Mouse (Mus musculus) forebrain, embryonic 16.5 days (tissue): ENCODE results near the gene Rap1a. TPM values are rescaled to one million over a fixed set of nuclear protein-coding genes. Genes with fewer than 3 reads are reported as not detected.

Experiments
- ATAC-seq: fragments of 200-750 bp; cut with Nextera tagmentation; 2 replicates; pipeline ENCODE4 v1.8.0; 2017; ENCODE audit warnings: mild to moderate bottlenecking, moderate library complexity
- H3K27ac ChIP-seq: fragments of 300-500 bp; sonication (generic); 2 replicates; pipeline ENCODE4 v1.5.1; 2014; ENCODE audit warnings: low read length, control low read depth
- H3K27me3 ChIP-seq: fragments of 300-500 bp; sonication (generic); replicated peaks from 2 replicates; pipeline ENCODE4 v1.6.1; 2014; ENCODE audit warnings: low read length; ENCODE audit not compliant: control insufficient read depth, insufficient read depth
- H3K36me3 ChIP-seq: fragments of 300-500 bp; sonication (generic); 2 replicates; pipeline ENCODE4 v1.6.1; 2014; ENCODE audit not compliant: control insufficient read depth, insufficient read depth
- H3K4me1 ChIP-seq: fragments of 300-500 bp; sonication (generic); replicated peaks from 2 replicates; pipeline ENCODE4 v1.6.1; 2014; ENCODE audit warnings: low read length; ENCODE audit not compliant: control insufficient read depth, insufficient read depth
- H3K4me2 ChIP-seq: fragments of 300-500 bp; sonication (generic); 2 replicates; pipeline ENCODE4 v1.6.1; 2014; ENCODE audit warnings: mild to moderate bottlenecking, low read length, control low read depth
- H3K4me3 ChIP-seq: fragments of 300-500 bp; sonication (generic); replicated peaks from 2 replicates; pipeline ENCODE4 v1.5.1; 2014; ENCODE audit warnings: mild to moderate bottlenecking, low read length, control low read depth
- H3K9ac ChIP-seq: fragments of 300-500 bp; sonication (generic); replicated peaks from 2 replicates; pipeline ENCODE4 v1.6.1; 2014; ENCODE audit warnings: low read depth, low read length, control low read depth
- H3K9me3 ChIP-seq: fragments of 300-500 bp; sonication (generic); 2 replicates; pipeline ENCODE4 v1.6.1; 2016; ENCODE audit warnings: low read length; ENCODE audit not compliant: control insufficient read depth
- WGBS: fragments of 180-500 bp; shearing (Covaris S2); extraction: QIAGEN DNeasy Blood & Tissue Kit; methylation state at CpG from one replicate; pipeline ENCODE4 v1.1.7; 2014; 5-methylcytosine and 5-hydroxymethylcytosine counted together
- polyA plus RNA-seq: library from polyadenylated mRNA; unstranded; fragments of >200 nt; fragmentation: Nextera tagmentation; extraction: Ambion mirVana; gene quantifications from 2 replicates; pipeline ENCODE4 v1.2.1, GENCODE M21; 2015

Rap1a gene
- polyA plus RNA-seq, 1 experiment from 2014 or later, result 67.7 TPM

DNA sequence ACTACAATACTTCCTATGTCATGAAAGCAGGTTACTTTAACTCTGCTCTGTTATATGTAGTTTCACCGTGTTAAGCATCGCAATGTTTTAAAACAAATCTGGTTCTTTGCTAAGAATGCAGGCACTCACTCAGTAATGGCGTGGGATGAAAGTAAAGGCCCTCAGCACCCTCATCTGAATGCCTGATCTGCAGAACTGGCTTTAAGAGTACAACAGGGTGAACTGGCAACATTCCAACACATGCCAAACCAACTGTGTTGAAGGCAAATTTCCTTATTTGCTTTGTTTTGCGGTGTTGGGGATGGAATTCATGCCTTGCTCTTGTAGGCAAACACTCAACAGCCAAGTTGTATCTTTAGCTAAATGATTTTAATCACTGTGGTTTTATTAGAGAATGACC lies 67.6 kb downstream of the Rap1a start:
- H3K27ac ChIP-seq, result no peak overlapping the region
- ATAC-seq, result no peak
- H3K36me3 ChIP-seq, result peaks cover 3% of the 10 kb centered on the region; the same call in 1 of the 2 replicates
- H3K4me1 ChIP-seq, result no peaks in the 10 kb centered on the region
- H3K4me2 ChIP-seq, result no peak overlapping the region
- WGBS, result 78% methylated on average over 4 of the region's 4 CpGs
- no peak overlapping the region for H3K9ac ChIP-seq
- no peaks in the 10 kb centered on the region for H3K9me3 ChIP-seq
- no peaks in the 10 kb centered on the region for H3K27me3 ChIP-seq
- no peak overlapping the region for H3K4me3 ChIP-seq

DNA sequence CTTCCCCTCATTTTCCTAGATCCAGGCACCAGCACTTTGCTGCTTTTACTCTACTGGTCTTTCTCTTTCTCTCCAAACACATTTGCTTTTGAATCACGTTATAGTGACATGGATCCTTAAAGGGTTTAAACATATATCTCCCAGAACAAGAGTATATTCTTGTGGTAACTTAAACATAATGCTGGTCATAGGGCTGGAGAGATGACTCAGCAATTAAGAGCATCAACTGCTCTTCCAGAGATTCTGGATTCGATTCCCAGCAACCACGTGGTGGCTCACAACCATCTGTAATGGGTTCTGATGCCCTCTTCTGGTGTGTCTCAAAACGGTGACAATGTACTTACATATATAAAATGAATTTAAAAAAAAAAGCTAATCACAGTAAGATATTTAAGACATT lies 68.8 kb downstream of the Rap1a start:
- Histone ChIP-seq H3K27me3 (no peaks in the 10 kb centered on the region), H3K9ac (no peak overlapping the region), H3K36me3 (peaks cover 3% of the 10 kb centered on the region; the same call in 1 of the 2 replicates), H3K4me3 (no peak overlapping the region), H3K9me3 (no peaks in the 10 kb centered on the region), H3K4me1 (no peaks in the 10 kb centered on the region), H3K4me2 (no peak overlapping the region), H3K27ac (no peak overlapping the region)
- ATAC-seq, result no peak
- 96% methylated on average over 4 of the region's 4 CpGs for WGBS

DNA sequence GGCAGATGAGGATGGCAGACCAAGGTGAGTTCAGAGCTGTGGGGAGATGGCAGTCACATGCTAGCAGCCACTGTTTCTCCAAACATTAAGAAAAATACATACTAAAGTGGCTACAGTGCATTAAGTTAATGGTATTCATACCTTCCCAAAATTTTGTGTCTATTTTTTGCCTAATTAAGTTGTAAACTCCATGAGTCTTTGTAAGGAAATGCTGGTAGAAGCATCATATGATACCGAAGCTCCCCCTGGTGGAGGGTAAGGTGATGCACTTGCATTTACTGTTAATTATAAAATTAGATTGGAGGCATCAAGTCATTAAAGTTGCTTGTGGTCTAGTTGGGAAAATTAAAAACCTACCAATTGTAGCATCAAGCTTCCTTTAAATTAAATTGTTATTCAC lies 75.1 kb downstream of the Rap1a start:
- 0% methylated on average over 1 of the region's 1 CpGs for WGBS
- no peak overlapping the region for H3K4me2 ChIP-seq
- no peak overlapping the region for H3K9ac ChIP-seq
- H3K9me3 ChIP-seq, result no peaks in the 10 kb centered on the region
- no peaks in the 10 kb centered on the region for H3K36me3 ChIP-seq
- H3K27me3 ChIP-seq, result no peaks in the 10 kb centered on the region
- no peak overlapping the region for H3K4me3 ChIP-seq
- H3K27ac ChIP-seq, result no peak overlapping the region
- H3K4me1 ChIP-seq, result no peaks in the 10 kb centered on the region
- no peak for ATAC-seq

GRCm38 (mm10) chr3:105722510-105722909 lies 78.6 kb downstream of the Rap1a start:
- 88% methylated on average over 3 of the region's 3 CpGs for WGBS
- Histone ChIP-seq H3K9ac (no peak overlapping the region), H3K27me3 (no peaks in the 10 kb centered on the region), H3K9me3 (no peaks in the 10 kb centered on the region), H3K4me1 (peaks cover 3% of the 10 kb centered on the region; the same call in 1 of the 2 replicates), H3K4me2 (no peak overlapping the region), H3K27ac (no peak overlapping the region), H3K36me3 (no peaks in the 10 kb centered on the region), H3K4me3 (no peak overlapping the region)
- no peak for ATAC-seq

DNA sequence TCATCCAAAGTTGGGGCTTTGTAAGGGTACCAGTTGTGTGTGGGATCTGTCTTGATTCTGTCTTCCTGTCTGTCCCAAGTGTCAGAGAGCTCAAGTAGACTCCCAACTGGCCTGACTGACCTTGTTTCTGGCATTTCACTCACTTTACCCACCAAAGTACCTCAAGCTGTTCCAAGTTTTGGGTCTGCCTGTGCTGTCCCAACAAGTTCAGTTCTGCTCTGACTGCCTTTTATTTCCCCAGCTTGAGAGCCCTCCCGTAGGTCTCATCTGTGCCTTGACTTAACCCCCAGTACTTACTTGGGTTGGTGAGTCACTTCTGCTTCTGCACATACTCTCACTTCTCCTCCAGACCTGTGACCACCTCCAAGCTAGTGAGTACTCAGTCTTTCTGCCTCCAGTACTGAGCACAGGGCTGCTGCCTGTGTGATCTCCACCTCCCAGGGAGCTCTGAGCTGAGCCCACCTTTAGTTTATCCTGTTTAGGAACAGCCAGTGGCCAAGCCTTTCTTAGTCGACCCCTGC lies 79.4 kb downstream of the Rap1a start:
- ATAC-seq, result no peak
- Histone ChIP-seq H3K9ac (no peak overlapping the region), H3K9me3 (no peaks in the 10 kb centered on the region), H3K4me1 (peaks cover 3% of the 10 kb centered on the region; the same call in 1 of the 2 replicates), H3K27ac (no peak overlapping the region), H3K4me3 (no peak overlapping the region), H3K27me3 (no peaks in the 10 kb centered on the region), H3K36me3 (no peaks in the 10 kb centered on the region), H3K4me2 (no peak overlapping the region)
- 80% methylated on average over 2 of the region's 2 CpGs for WGBS

- Histone ChIP-seq H3K4me2 (no peak overlapping the region), H3K27ac (no peak overlapping the region), H3K9me3 (no peaks in the 10 kb centered on the region), H3K4me1 (peaks cover 3% of the 10 kb centered on the region; the same call in 1 of the 2 replicates), H3K9ac (no peak overlapping the region), H3K4me3 (no peak overlapping the region), H3K27me3 (no peaks in the 10 kb centered on the region), H3K36me3 (no peaks in the 10 kb centered on the region)
- 83% methylated on average over 4 of the region's 4 CpGs for WGBS
- no peak for ATAC-seq
These were observed 80.6 kb downstream of the Rap1a start for GRCm38 (mm10) chr3:105720514-105720913.

DNA sequence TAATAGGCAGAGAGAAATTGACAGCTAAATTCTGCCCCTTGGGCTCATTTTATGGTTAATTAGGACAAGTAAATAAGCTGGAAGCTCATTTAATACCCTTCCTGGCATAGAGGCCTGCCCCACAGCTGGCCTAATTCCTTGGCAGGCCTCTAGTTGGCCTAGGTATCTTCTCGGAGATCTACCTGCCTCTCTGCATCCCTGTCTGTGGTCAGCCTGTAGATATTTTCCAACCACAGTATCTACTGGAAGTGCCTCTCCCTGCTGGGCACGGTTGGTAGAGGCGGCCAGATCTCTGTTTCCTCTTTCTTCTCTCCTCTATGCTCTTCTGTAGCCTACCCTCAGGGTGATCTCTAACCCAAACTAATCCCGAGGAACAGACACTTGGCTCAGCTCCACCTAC lies 81.2 kb downstream of the Rap1a start:
- Histone ChIP-seq H3K9ac (no peak overlapping the region), H3K36me3 (no peaks in the 10 kb centered on the region), H3K4me3 (no peak overlapping the region), H3K27ac (no peak overlapping the region), H3K4me2 (no peak overlapping the region), H3K4me1 (peaks cover 3% of the 10 kb centered on the region; the same call in 1 of the 2 replicates), H3K9me3 (no peaks in the 10 kb centered on the region), H3K27me3 (no peaks in the 10 kb centered on the region)
- 61% methylated on average over 4 of the region's 4 CpGs for WGBS
- no peak for ATAC-seq

GRCm38 (mm10) chr3:105718746-105719145 lies 82.4 kb downstream of the Rap1a start:
- H3K27ac ChIP-seq, result no peak overlapping the region
- ATAC-seq, result no peak
- peaks cover 9% of the 10 kb centered on the region for H3K4me1 ChIP-seq
- no peak overlapping the region for H3K4me2 ChIP-seq
- 58% methylated on average over 4 of the region's 4 CpGs for WGBS
- H3K9ac ChIP-seq, result no peak overlapping the region
- no peaks in the 10 kb centered on the region for H3K36me3 ChIP-seq
- H3K4me3 ChIP-seq, result no peak overlapping the region
- H3K27me3 ChIP-seq, result no peaks in the 10 kb centered on the region
- no peaks in the 10 kb centered on the region for H3K9me3 ChIP-seq

- peak; percentile 63 for ATAC-seq
- Histone ChIP-seq H3K4me2 (no peak overlapping the region), H3K36me3 (no peaks in the 10 kb centered on the region), H3K9ac (no peak overlapping the region), H3K9me3 (no peaks in the 10 kb centered on the region), H3K4me1 (peaks cover 9% of the 10 kb centered on the region), H3K4me3 (no peak overlapping the region), H3K27ac (no peak overlapping the region), H3K27me3 (no peaks in the 10 kb centered on the region)
- WGBS, result 63% methylated on average over 11 of the region's 11 CpGs
These were observed 83.1 kb downstream of the Rap1a start for GRCm38 (mm10) chr3:105717856-105718555.
